Mouse (Mus musculus) neural tube, embryonic 10.5 days (tissue): ENCODE results near the gene Ankra2.

Source experiments
- DNase-seq: peaks from one replicate; pipeline ENCODE4 v3.0.0-alpha.2; 2017; ENCODE audit warnings: low spot score; ENCODE audit errors: extremely low spot score

Ankra2 gene

GRCm38 (mm10) chr13:98296072-98296471 lies 33.2 kb downstream of the Ankra2 start:
- DNase-seq: no peak

- DNase-seq: no peak
These were observed 35.1 kb downstream of the Ankra2 start for GRCm38 (mm10) chr13:98297883-98298482.

DNA sequence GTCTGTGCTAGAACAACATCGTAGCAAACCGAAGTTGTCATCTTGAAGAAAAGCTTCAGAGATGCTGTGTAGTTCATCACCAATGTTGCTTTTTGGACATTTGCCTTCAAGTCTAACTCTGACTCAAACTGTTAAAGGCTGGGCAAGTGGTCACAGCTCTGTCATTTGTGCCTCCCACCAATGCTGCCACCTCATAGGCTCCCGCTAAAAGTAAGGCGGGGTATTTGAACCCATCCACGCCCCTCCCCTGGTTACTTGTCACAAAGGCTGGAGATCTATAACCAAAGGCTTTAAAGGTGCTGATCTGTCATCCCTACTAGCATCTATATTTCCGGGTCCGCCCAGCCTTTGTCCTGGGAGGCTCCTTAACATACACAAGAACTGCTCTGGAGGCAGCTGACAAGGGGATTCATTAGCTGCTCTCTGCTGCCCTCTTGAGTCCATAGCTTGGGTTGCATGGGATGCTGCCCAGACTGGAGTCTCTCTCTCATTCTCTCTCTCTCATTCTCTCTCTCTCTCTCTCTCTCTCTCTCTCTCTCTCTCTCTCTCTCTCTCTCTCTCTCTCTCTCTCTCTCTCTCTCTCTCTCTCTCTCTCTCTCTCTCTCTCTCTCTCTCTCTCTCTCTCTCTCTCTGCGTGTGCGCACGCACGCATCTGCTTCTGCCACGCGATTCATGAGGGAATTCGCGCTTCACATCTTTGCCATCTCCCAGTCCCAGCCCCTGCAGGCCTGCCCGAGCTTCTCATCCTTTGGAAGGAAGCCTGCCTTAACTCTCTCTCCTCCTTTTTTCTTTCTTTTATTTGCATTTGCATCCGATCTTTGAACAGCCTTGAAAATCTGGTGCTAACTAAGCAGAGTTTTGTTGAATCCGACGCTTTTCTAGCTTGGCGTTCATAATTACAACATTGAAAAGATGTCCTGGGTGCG lies 36.2 kb downstream of the Ankra2 start:
- peak; percentile 86 for DNase-seq

- DNase-seq: no peak
These were observed 42.4 kb downstream of the Ankra2 start for GRCm38 (mm10) chr13:98305257-98305656.

- no peak for DNase-seq
These were observed 43.5 kb downstream of the Ankra2 start for GRCm38 (mm10) chr13:98306393-98306792.

GRCm38 (mm10) chr13:98306852-98307475 lies 44.1 kb downstream of the Ankra2 start:
- no peak for DNase-seq

GRCm38 (mm10) chr13:98308004-98308403 lies 45.1 kb downstream of the Ankra2 start:
- DNase-seq: no peak

DNA sequence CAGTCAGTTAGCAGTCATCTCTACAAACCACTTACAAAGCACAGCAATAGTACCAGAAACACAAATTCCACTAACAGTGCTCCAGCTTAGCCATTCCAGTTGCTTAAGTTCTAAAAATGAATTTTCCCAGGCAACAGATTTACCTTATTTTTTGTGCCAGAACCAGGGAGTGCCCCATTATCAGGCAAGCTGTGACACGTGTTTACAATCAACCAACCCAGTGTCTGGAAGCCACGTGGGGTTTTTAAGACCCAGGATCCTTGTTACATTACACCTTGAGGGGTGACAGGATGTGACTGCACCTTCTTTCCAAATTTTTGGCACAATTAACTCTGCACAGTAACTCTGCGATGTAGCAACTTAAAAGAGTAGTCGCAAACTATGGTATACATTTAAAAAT lies 45.9 kb downstream of the Ankra2 start:
- no peak for DNase-seq

DNA sequence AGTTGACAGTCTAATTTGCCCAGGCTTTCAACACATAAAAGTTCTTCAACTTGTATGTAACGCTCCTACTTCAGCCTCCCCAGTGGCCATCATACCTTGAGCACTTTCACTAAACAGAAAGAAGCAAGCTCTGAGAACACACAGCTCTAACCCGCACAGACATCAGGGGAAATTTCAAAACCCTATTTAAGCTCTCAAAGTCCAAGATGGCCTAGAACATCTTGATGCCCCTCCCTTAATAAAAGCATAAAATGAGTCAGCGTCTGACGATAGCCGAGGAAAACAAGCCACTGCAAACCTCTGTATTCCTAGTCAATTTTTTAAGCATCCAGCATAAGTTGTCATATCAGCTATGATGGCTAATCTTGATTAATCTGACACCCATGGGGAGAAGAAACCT lies 48.7 kb downstream of the Ankra2 start:
- DNase-seq: no peak

DNA sequence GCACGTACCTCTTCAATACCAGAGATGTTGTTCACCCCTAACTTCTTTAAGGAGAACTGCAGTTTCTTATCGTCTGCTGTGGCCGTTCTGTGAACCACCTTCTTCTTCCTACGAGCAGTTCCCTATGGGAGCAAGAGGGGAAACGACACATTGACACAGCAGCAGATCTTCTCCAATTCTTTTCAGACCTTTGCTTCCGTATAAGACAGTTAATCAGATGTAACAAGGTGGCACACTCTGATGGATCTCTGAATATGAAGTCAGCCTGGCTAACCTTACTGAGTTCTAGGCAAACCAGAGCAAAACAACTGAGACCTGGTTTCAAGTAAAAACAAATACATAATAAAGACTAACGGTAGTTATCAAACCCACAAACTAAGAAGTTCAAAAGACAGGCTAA lies 50.8 kb downstream of the Ankra2 start:
- no peak for DNase-seq

- no peak for DNase-seq
These were observed 52.2 kb downstream of the Ankra2 start for GRCm38 (mm10) chr13:98315124-98315523.

DNA sequence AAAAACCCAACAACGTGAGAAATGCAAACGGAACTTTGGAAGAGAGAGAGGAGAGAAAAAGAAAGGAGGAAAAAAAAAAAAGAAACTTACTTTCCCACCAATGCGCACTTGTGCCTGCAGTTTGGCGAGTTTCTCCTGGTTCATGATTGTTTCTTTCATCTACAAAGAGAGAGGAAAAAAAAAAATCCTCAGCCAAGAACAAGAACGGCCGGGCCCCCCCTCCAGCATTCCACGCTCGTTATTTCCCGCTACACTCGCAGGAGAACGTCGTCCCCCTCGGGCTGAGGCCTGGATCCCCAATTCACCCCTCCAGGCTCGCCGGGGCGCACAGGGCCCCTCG lies 53.2 kb downstream of the Ankra2 start:
- DNase-seq: no peak

- peak; percentile 97 for DNase-seq
These were observed 53.8 kb downstream of the Ankra2 start, which contains the start of gene Btf3 for GRCm38 (mm10) chr13:98316480-98317245. Gene Btf3, minus strand, starts transcription at chr13:98317006.

DNA sequence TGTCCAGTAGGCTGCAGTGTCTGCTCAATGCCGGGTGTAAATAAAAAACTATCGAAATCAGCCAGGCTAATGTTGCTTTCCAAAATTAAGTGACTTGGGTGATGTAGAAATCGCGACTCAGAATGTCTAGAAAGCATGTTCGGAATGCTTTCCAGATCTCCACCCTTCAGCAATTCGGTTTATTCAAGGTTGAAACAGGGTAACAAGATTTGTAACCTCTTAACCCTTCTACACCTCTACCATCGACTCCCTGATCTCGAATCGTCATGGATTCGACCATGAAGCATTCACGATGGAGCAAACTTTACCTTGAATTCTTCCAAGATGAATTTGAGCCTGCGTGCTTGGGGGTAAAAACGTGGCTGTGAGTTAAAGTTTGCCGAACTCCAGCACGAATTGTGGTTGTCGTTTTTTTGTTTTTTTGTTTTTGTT lies 54.4 kb downstream of the Ankra2 start:
- DNase-seq: no peak

DNA sequence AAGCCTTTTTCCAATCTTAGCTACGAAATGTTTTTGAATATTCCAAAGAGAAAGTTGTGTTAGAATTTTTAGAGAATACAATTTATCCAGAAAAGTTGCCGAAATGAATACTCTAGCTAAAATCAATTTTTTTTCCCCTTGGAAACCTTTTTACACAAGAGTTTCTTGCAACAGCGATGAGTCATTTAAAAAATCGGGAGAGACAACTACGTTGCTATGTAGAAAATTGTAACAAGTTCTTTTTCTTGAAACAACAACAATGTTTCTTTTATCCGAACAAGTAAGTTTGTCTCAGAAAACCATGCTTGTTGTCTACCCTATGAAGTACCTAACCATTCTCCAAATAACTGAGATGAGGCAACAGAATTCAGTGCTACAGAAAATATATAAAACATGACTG lies 55.0 kb downstream of the Ankra2 start:
- no peak for DNase-seq
